Mouse (Mus musculus) 3T3-L1 (cell line): ENCODE results near the gene Gm19684.
"Not testable (repeated sequence)": the region's sequence is repeated elsewhere in the genome, so short reads cannot be mapped to it uniquely, and the experiment has no call there.

Experiments
- DNase-seq: peaks from one replicate; pipeline ENCODE4 v3.0.0-alpha.2; 2015; ENCODE audit warnings: low read depth, low spot score

Gm19684 gene

GRCm38 (mm10) chr17:36176132-36176531 is 54.7 kb downstream of the Gm19684 start:
- not testable (repeated sequence) for DNase-seq

DNA sequence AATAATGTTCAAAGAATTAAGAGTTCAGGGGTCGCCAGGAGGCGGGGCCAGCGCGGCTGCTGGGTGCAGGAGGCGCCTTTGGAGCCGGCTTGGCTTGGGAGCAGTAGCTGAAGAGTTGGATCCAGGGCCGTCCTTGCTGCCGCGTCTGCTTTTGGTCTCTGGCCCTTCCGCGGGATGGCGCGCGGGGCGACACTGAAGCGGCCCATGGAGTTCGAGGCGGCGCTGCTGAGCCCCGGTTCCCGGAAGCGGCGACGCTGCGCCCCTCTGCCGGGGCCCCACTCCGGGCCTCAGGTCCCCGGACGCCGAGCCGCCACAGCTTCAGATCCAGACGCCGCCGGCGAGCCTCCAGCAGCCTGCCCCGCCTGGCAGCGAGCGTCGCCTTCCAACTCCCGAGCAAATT is 57.5 kb downstream of the Gm19684 start:
- DNase-seq: not testable (repeated sequence)
